Mouse (Mus musculus) heart, postnatal 4 days (tissue): ENCODE results near the gene Zfp644. TPM values are rescaled to one million over a fixed set of nuclear protein-coding genes. Genes with fewer than 3 reads are reported as not detected.

ENCODE experiments used
- DNase-seq: peaks from one replicate; pipeline ENCODE4 v3.0.0; 2021
- total RNA-seq, 2 experiments: library from RNA; stranded (reverse); gene quantifications; 2 replicates each; pipeline ENCODE4 v1.2.3; 2021

Gene Zfp644
- total RNA-seq, 2 experiments from 2014 or later, result 101 to 107 TPM

- no peak for DNase-seq
These were observed 36.2 kb downstream of the Zfp644 start for GRCm38 (mm10) chr5:106660867-106661266.

GRCm38 (mm10) chr5:106652790-106653328, 44.2 kb downstream of the Zfp644 start:
- DNase-seq, result no peak

GRCm38 (mm10) chr5:106652220-106652753, 44.8 kb downstream of the Zfp644 start:
- DNase-seq, result no peak

- no peak for DNase-seq
These were observed 47.1 kb downstream of the Zfp644 start for GRCm38 (mm10) chr5:106649995-106650394.

- no peak for DNase-seq
These were observed 47.6 kb downstream of the Zfp644 start for GRCm38 (mm10) chr5:106649441-106649840.

- no peak for DNase-seq
These were observed 53.7 kb downstream of the Zfp644 start for GRCm38 (mm10) chr5:106643434-106643833.

GRCm38 (mm10) chr5:106641876-106642275, 55.2 kb downstream of the Zfp644 start:
- no peak for DNase-seq

- DNase-seq, result no peak
These were observed 56.8 kb downstream of the Zfp644 start for GRCm38 (mm10) chr5:106640235-106640809.

- DNase-seq, result no peak
These were observed 57.5 kb downstream of the Zfp644 start for GRCm38 (mm10) chr5:106639627-106640026.

GRCm38 (mm10) chr5:106636423-106636946, 60.6 kb downstream of the Zfp644 start:
- no peak for DNase-seq

- DNase-seq, result no peak
These were observed 68.5 kb downstream of the Zfp644 start for GRCm38 (mm10) chr5:106628369-106629149.

GRCm38 (mm10) chr5:106623337-106623736, 73.8 kb downstream of the Zfp644 start:
- no peak for DNase-seq

GRCm38 (mm10) chr5:106622193-106622592, 74.9 kb downstream of the Zfp644 start:
- DNase-seq, result no peak

GRCm38 (mm10) chr5:106620446-106620845, 76.6 kb downstream of the Zfp644 start:
- no peak for DNase-seq

GRCm38 (mm10) chr5:106615006-106615405, 82.1 kb downstream of the Zfp644 start:
- DNase-seq, result no peak

- no peak for DNase-seq
These were observed 82.5 kb downstream of the Zfp644 start for GRCm38 (mm10) chr5:106614570-106614969.

GRCm38 (mm10) chr5:106612151-106612550, 84.9 kb downstream of the Zfp644 start:
- DNase-seq, result no peak

- DNase-seq, result no peak
These were observed 88.3 kb downstream of the Zfp644 start, which contains the start of gene Gm17304 for GRCm38 (mm10) chr5:106608798-106609197. Gm17304 (plus strand) TSS chr5:106609098.

- no peak for DNase-seq
These were observed 90.0 kb downstream of the Zfp644 start for GRCm38 (mm10) chr5:106607081-106607480.

GRCm38 (mm10) chr5:106605096-106605495, 92.0 kb downstream of the Zfp644 start:
- no peak for DNase-seq

GRCm38 (mm10) chr5:106604381-106604780, 92.7 kb downstream of the Zfp644 start:
- DNase-seq, result no peak

GRCm38 (mm10) chr5:106599482-106599881, 97.6 kb downstream of the Zfp644 start:
- DNase-seq, result no peak

GRCm38 (mm10) chr5:106597472-106597871, 99.6 kb downstream of the Zfp644 start:
- no peak for DNase-seq
